Mouse (Mus musculus): ENCODE data around the gene Apom. TPM values are rescaled to one million over a fixed set of nuclear protein-coding genes. Genes with fewer than 3 reads are reported as not detected.

Apom gene
- total and polyA plus RNA-seq, 2 experiments from 2014 or later = 0.37 TPM; not detected in 1

- Histone ChIP-seq H3K27ac (no peak overlapping the region), H3K9me3 (ENCODE audit: low read length) (no peaks in the 10 kb centered on the region), H3K36me3 (ENCODE audit: insufficient read depth, low read length) (peaks cover 77% of the 10 kb centered on the region), H3K4me2 (ENCODE audit: low read depth, low read length) (no peak overlapping the region), H3K27me3 (ENCODE audit: insufficient read depth, low read length) (no peaks in the 10 kb centered on the region), H3K4me3 (ENCODE audit: low read length) (no peak overlapping the region), H3K4me1 (ENCODE audit: insufficient read depth, low read length) (peaks cover 2% of the 10 kb centered on the region; the same call in 1 of the 2 replicates), H3K9ac (replicated peaks; ENCODE audit: low read length) (no peak overlapping the region)
- TF ChIP-seq CTCF (IDR thresholded peaks at IDR 0.05; ENCODE audit: low read depth) = no peak
- ATAC-seq (no peak), DNase-seq (ENCODE audit: low spot score) (no peak)
- 84% methylated on average over 6 of the region's 6 CpGs for WGBS
Observed at GRCm38 (mm10) chr17:35141971-35142370, 10.1 kb upstream of the Apom start.

- Histone ChIP-seq H3K4me1 (ENCODE audit: insufficient read depth, low read length) (peaks cover 7% of the 10 kb centered on the region), H3K4me3 (ENCODE audit: low read length) (no peak overlapping the region), H3K27me3 (ENCODE audit: insufficient read depth, low read length) (no peaks in the 10 kb centered on the region), H3K9me3 (ENCODE audit: low read length) (no peaks in the 10 kb centered on the region), H3K36me3 (ENCODE audit: insufficient read depth, low read length) (peaks cover 63% of the 10 kb centered on the region), H3K27ac (no peak overlapping the region), H3K4me2 (ENCODE audit: low read depth, low read length) (no peak overlapping the region), H3K9ac (replicated peaks; ENCODE audit: low read length) (no peak overlapping the region)
- DNase-seq (ENCODE audit: low spot score) (no peak), ATAC-seq (no peak)
- WGBS = 79% methylated on average over 16 of the region's 16 CpGs
- no peak for TF ChIP-seq CTCF (IDR thresholded peaks at IDR 0.05; ENCODE audit: low read depth)
Observed at GRCm38 (mm10) chr17:35140490-35140996, 8.7 kb upstream of the Apom start.

GRCm38 (mm10) chr17:35139269-35139668 is 7.4 kb upstream of the Apom start:
- H3K9me3 ChIP-seq (ENCODE audit: low read length) = no peaks in the 10 kb centered on the region
- WGBS = 92% methylated on average over 3 of the region's 3 CpGs

GRCm38 (mm10) chr17:35135591-35136320 is 3.9 kb upstream of the Apom start:
- peak overlapping the region; percentile 96 for H3K27ac ChIP-seq
- H3K27me3 ChIP-seq (ENCODE audit: insufficient read depth, low read length) = no peaks in the 10 kb centered on the region
- H3K9ac ChIP-seq (replicated peaks; ENCODE audit: low read length) = peak overlapping the region; percentile 65
- peak overlapping the region; percentile 79 for H3K4me2 ChIP-seq (ENCODE audit: low read depth, low read length)
- ATAC-seq (peak; percentile 80), DNase-seq (ENCODE audit: low spot score) (peak; percentile 87)
- no peaks in the 10 kb centered on the region for H3K9me3 ChIP-seq (ENCODE audit: low read length)
- peaks cover 17% of the 10 kb centered on the region for H3K36me3 ChIP-seq (ENCODE audit: insufficient read depth, low read length)
- WGBS = under 1% methylated on average over 40 of the region's 43 CpGs
- peak overlapping the region; percentile 71 for H3K4me3 ChIP-seq (ENCODE audit: low read length)
- no peak for TF ChIP-seq CTCF (IDR thresholded peaks at IDR 0.05; ENCODE audit: low read depth)
- H3K4me1 ChIP-seq (ENCODE audit: insufficient read depth, low read length) = peaks cover 7% of the 10 kb centered on the region

More at GRCm38 (mm10) chr17:35139269-35139668, 7.4 kb upstream of the Apom start:
- Histone ChIP-seq H3K4me3 (ENCODE audit: low read length) (no peak overlapping the region), H3K27me3 (ENCODE audit: insufficient read depth, low read length) (no peaks in the 10 kb centered on the region), H3K4me1 (ENCODE audit: insufficient read depth, low read length) (peaks cover 7% of the 10 kb centered on the region), H3K9ac (replicated peaks; ENCODE audit: low read length) (no peak overlapping the region), H3K27ac (no peak overlapping the region), H3K4me2 (ENCODE audit: low read depth, low read length) (no peak overlapping the region), H3K36me3 (ENCODE audit: insufficient read depth, low read length) (peaks cover 50% of the 10 kb centered on the region)
- TF ChIP-seq CTCF (IDR thresholded peaks at IDR 0.05; ENCODE audit: low read depth) = no peak
- no peak for ATAC-seq
- no peak for DNase-seq (ENCODE audit: low spot score)

- H3K9ac ChIP-seq (replicated peaks; ENCODE audit: low read length) = peak within 1 kb of the TSS; percentile 65
- TF ChIP-seq CTCF (IDR thresholded peaks at IDR 0.05; ENCODE audit: low read depth) = no peak; the same call in 1 of the 2 replicates
- ATAC-seq (peak; percentile 95), DNase-seq (ENCODE audit: low spot score) (peak; percentile 98)
- peaks cover 7% of the 10 kb centered on the region for H3K4me1 ChIP-seq (ENCODE audit: insufficient read depth, low read length)
- no peaks in the 10 kb centered on the region for H3K9me3 ChIP-seq (ENCODE audit: low read length)
- H3K4me3 ChIP-seq (ENCODE audit: low read length) = peak within 1 kb of the TSS; percentile 71
- H3K36me3 ChIP-seq (ENCODE audit: insufficient read depth, low read length) = peaks cover 9% of the 10 kb centered on the region; the same call in 1 of the 2 replicates
- peak within 1 kb of the TSS; percentile 96 for H3K27ac ChIP-seq
- under 1% methylated on average over 66 of the region's 66 CpGs for WGBS
- H3K27me3 ChIP-seq (ENCODE audit: insufficient read depth, low read length) = no peaks in the 10 kb centered on the region
- H3K4me2 ChIP-seq (ENCODE audit: low read depth, low read length) = peak within 1 kb of the TSS; percentile 79
Observed at GRCm38 (mm10) chr17:35134801-35135590, 3.1 kb upstream of the Apom start, which contains the start of gene Bag6. Gene Bag6, plus strand, starts transcription at chr17:35135178.

- peaks cover 7% of the 10 kb centered on the region for H3K4me1 ChIP-seq (ENCODE audit: insufficient read depth, low read length)
- no peaks in the 10 kb centered on the region for H3K9me3 ChIP-seq (ENCODE audit: low read length)
- DNase-seq (ENCODE audit: low spot score) (no peak), ATAC-seq (no peak)
- no peaks in the 10 kb centered on the region; the same call in 1 of the 2 replicates for H3K36me3 ChIP-seq (ENCODE audit: insufficient read depth, low read length)
- 93% methylated on average over 7 of the region's 7 CpGs for WGBS
- H3K27ac ChIP-seq = no peak overlapping the region
- no peak overlapping the region for H3K9ac ChIP-seq (replicated peaks; ENCODE audit: low read length)
- no peak for TF ChIP-seq CTCF (IDR thresholded peaks at IDR 0.05; ENCODE audit: low read depth)
- H3K27me3 ChIP-seq (ENCODE audit: insufficient read depth, low read length) = no peaks in the 10 kb centered on the region
- no peak overlapping the region for H3K4me3 ChIP-seq (ENCODE audit: low read length)
- no peak overlapping the region for H3K4me2 ChIP-seq (ENCODE audit: low read depth, low read length)
Observed at GRCm38 (mm10) chr17:35133517-35133916, 1.7 kb upstream of the Apom start.

All from hindbrain, postnatal 0 days (tissue).